Mouse (Mus musculus) frontal cortex, postnatal 10 days (tissue): ENCODE measurements around the gene Rtp4.
A peak's percentile ranks its signal among the peaks of the same experiment; 100 is the strongest.

Experiments
- DNase-seq, 2 experiments: peaks; one replicate each; pipeline ENCODE4 v3.0.0; 2022; ENCODE audit warnings: low spot score in 2 of 2, mixed read lengths in 1 of 2

Rtp4 gene

DNA sequence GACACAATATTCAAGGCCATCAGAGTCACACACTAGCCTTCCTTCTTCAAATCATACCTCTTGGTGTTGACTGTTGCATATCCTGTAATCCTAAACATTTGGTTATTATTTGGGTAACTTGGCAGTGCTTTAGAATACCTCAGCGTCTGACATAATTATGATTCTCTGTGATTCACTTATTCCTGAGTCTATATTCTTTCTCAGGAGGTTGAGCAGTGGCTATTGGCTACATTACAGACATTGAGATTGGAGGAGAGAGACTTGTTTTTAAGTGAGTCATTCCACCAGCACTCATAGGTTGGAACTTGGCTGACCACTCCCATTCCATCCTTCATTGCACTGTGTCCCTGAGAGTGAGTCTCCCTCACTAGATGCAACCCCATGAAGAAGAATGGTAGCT is 6.7 kb upstream of the Rtp4 start:
- DNase-seq = no peak

DNA sequence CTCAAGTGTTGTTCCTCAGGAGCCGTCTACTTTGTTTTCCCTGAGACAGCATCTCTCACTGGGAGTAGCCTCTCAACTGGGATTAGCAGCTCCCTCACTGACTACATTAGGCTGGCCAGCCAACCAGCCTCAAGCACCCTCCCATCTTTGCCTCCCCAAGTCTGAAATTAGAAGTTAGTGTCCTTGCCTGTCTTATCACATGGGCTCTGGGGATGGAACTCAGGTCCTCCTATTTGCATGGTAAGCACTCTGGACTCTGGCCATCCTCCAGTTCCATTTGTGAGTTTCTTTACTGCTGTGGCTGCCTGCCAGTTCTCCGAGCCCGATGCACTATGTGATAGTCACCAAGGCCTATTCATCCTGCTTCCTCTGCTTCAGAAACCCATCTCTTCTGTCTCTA is 4.3 kb upstream of the Rtp4 start:
- no peak for DNase-seq

DNA sequence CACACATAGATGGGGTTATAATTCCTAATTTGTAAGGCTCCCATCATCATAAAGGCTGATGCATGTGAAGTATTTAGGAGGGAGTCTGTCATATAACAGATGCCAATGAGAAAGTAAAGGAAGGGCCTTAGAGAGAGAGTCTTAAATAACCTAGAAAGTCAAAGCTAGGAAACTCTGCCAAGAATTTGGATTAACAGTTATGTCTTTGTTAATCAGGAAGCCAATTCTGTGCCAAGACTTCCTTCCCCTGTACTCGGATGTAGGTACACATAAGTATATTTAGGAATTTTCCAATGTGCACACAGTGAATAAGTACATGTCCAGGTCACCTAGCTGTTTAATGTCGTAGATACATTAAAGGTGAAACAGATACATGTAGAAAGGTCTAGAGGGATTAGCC is 3.5 kb upstream of the Rtp4 start:
- DNase-seq = no peak

DNA sequence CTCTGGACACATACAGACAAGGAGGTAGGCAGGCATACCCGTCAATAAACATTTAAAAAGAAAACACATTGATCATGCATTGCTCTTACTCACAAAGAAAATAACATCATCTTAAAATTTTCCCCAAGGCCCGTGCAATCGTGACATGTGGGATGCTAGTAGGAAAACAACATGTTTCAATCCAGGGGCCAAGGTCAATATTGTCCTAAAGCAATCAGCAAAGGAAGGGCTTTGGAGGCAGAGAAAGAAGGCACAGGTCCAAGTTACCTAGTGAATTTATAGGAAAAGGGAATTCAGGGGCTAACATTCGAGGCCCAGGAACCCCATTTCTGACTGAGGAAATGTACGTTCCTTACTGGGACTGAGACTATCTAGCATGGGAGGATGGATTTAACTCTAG is 2.9 kb upstream of the Rtp4 start:
- no peak for DNase-seq

DNA sequence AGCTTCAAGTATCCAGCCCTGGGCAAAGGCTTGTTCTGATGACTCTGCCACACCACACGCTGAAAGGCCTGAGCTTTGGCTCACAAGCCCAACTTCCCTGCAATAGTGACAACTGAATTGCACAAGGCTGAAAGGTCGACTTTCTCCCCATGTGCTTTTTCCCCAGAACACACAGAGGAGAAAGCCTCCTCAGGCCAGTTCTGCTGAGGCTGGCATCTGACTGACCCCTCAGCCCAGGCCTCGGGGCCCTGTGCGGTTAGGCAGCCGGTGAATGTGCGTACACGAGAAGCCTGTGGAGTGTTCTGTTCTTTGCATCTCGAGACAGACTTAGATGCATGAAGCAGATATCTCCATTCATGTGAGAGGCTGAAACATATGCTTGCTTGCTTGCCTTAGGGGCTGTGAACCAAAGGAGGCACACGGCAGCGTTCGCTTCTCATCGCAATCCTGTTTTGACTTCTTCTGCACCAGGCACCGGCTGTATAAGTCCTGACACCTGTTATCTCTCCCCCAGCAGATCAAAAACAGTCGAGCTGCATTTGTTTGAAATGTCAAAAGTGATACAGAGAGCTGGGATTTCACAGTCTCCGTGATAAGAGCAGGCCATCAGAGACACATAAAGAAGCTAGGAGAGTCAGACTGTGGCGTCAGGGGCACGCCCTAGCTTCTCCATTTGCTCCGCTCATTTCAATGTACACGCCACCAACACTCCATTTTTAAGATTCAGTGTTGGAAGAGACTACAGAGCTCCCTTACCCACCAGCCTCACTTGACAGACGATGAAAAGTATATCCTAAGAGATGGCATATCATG is 2.1 kb upstream of the Rtp4 start:
- no peak for DNase-seq

DNA sequence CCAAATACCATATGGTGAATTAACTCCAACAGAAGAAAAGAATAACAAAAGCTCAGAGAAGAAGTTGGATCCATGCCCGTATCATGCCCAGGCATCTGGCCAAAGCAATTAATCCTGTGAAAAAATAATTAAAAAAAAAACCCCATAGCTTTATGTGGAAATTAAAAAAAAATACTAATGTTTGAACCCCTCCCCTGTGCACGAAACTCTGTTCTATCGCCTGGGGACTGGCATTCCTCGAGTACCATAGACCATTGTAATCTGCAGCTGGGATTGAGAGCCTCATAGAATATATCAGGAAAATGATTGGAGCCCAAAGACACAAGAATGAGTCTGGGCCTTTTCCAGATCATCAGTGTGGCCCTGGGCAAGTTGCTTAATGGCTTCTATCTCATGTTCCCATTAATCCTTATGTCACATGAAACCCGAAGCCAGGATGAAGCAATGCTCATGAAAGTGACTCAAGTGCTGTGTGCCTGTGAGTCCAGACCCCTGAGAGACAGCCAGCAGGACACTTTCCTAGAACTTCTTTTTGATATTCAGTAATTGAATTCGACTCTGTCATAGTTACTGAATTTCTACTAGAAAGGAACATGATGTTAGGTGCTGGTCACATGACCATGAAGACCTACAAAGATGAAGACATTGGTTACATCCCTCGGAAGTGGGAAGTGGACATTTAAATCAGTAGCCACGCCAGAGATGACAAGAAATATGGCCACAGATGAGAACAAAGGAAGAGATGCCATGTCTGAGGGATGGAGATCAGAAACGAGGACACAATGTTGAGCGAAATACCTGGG is 1.3 kb upstream of the Rtp4 start:
- DNase-seq = no peak

DNA sequence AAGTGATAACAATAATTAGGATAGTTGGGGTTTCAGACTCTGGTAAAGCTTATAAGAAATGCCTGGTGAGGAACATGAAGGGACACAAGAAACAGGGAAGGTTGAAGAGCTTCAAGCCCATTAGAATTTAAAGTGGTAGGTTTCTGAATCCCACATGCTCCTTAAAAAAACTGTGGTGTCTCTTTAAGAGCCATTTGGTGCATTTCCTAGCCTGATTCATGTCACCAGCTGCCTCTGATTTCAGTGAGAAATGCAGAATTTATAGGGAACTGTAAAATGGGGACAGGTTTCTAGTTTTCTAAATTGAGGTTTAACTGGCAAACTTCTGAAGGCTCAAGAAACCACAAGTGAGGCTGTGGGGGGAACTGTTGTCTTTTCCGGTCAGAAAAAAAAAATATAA is 320 bp upstream of the Rtp4 start:
- DNase-seq = no peak

DNA sequence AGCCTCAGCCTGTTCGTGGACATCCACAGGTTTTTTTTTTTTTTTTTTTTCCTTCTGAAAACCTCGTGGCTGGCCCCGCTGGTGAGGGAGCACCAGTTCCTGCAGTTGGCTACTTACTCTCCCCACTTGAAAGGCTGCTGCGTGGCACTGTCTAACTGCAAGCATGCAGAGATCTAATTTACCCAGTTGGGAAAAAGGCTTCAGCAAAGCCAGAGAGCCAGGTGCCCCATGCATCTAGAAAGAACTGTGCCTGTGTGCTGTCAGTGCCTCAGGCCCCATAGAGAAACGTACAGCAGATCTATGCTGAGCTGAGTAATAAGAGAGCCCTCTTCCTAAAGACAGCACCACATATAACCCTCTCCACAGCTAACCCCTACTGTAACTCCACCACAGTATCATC is 1.0 kb downstream of the Rtp4 start:
- no peak for DNase-seq

DNA sequence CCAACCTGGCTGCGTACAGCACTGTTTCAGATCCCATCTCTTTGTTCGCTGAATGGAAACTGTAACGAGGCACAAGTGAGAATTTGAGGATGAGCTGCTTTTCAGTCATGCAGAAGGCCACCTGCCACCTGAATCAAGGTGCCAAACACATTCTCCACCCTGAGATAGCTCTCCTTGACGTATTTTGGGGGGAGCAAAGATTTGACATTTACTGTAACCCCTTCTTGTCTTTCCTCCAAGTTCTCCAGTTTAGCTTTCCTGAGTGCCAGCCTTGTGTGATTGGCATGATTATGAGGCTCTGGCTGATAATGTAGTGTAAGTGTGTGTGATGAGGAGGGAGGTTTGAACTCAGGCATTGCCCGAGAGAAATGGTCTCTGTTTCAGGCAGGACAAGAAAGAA is 2.0 kb downstream of the Rtp4 start:
- no peak for DNase-seq

DNA sequence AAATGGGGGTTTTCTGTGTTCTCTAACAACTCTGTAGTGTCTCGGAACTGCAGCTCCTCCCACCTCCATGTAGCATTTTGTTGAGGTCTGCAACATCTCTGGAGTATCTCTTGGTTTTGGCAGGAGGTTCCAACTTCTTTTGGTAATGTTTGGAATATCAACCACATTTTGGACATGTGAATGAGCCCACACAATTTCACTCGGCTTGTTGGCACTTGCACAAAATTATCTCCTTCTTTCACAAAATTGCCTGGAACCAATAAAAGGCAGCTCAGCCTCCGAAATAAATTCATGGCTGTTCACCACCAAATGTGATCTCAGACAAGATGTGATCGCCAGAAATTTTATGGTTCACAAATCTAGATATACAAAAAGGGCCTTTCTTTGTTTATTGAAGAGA is 9.1 kb downstream of the Rtp4 start:
- no peak for DNase-seq

DNA sequence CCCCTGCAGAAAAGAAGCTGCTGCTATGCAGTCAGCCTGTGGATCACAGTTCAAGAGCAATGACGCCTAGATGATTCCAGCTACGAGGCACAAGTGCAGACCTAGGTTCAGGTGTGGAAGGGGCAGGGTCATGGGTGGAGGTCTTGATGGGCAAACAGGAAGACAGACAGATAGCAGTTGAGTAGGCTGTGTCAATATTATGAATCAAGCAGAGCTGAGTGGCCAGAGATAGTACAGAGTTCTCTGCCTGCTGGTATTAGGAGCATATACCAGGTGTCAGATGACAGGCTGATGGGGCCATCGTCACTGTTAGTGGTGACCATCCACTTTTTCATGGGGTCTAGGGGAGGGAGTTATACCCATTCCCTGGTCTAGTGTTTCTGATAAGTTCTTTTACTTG is 13.6 kb downstream of the Rtp4 start:
- DNase-seq = no peak

DNA sequence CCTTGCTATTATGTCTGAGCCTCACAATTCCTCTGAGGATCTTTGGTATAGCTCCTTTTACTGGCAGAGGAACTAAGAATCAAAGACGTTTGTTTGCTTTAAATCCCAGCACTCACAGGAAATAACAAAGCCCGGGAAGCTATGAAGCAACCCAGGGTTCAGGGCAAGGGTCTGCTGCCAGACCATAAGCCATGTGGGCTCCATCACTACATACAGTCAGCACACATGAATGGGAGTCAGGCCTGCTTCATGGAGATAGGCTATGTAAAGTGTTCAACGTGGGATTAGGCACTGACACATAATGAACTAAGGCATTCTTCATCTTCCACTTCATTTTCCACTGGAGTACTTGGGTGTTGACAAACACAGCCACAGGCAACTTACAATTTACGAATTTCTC is 21.0 kb downstream of the Rtp4 start:
- no peak for DNase-seq

DNA sequence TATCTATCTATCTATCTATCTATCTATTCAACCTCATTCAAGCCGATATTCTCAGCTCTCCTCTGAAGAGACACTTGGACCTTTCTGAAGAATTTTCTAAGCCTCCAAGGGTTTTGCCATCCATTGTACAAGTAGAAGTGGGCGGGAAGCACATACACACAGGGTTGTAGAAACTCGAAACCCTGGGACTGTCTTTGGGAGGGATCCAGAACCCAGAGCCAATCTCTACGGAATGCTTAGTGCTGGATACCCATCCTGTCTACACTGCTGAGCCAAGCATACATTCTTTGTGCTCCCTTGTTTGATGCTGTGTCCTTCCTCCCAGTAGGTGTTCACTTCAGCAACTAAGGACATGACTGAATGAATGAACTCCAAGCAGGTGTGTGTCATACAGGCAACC is 22.8 kb downstream of the Rtp4 start:
- DNase-seq = no peak

DNA sequence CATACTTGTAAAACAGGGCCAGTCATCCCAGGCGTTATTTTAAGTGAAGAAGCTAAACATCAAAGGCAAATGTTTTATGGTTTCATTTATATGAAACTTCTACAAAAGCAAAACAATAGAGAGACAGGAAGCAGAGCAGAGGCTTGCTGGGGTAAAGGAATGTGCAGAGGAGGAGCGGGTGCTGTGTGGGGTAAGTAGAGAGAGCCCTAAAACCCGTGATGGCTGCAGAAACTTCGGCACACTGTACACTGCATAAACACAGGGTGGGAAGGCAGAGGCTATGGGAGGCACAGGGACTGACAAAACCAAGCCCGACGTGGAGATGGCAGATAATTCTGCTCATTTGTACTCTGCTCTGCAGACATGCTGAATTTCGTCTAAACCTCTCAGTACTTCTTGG is 24.3 kb downstream of the Rtp4 start:
- DNase-seq = no peak

DNA sequence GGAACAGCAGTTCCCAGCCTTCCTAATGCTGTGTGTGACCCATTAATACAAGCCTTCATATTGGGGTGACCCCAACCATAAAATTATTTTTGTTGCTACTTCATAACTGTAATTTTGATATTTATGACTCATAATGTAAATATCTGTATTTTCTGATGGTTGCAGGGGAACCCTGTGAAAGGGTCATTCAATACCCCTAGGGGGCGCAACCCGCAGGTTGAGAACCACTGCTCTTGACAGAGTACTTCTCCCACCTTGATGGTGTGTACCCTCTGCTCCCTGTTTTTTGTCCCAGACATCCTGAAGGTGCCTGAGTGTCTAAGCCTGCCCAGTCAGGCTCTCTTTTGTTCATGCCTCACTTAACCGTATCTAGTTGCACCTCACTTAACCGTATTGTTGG is 27.7 kb downstream of the Rtp4 start:
- DNase-seq = no peak

DNA sequence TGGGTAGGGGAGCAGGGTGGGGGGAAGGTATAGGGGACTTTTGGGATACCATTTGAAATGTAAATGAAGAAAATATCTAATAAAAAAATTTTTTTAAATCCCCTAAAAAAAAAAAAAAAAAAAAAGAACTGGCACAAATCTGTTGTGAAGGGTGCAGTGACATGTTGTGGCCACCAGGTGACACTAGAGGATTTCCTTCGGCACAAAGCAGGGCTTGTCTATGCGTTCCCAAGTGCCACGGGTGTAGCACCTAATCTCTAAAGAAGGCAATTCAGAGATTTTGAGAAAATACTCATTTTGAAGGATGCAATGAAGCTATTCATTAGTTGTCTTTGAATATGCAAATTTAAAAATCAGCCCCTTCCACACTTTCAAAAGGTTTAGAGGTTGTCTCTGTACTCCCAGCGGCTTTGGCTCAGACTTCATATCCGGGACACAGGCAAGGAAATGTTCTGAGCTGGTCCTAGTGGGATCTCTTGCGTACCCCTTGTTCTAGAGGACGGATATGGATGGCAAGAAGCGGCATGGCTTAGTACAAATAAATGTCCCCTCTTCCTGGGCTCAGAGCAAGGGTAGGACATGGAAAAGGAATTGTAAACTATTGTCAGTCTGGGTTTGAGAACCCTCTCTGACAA is 30.4 kb downstream of the Rtp4 start:
- DNase-seq = peak; percentile 35 to 63

DNA sequence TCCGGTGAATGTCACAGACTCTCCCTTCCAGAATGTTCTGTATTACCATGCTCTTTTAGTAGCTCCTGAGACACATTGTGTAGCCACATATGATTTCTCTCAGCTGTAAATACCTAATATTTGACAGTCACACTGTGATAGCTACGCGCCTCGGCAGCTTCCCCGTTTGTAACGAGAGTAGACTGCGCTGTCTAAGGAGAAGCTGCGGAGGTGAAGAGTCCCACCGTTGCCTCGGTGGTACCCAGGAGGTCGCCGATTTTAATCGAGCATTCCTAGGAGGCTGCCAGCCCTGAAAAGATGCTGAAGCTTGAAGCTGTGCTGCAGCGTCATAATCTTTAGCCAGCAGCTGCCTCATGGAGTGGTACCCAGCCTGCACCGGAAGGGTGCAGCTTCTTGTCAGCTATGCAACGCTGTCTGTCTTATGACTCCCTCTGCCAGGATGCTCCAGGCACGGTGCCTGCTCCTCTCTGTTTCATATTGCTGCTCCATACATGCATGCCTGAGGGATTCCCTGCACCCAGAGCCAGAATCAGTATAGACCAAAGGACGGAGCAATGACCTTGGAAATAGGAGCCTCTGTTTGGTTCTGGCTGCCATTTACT is 31.0 kb downstream of the Rtp4 start:
- DNase-seq = peak in 1 of 2 experiments; percentile 6

DNA sequence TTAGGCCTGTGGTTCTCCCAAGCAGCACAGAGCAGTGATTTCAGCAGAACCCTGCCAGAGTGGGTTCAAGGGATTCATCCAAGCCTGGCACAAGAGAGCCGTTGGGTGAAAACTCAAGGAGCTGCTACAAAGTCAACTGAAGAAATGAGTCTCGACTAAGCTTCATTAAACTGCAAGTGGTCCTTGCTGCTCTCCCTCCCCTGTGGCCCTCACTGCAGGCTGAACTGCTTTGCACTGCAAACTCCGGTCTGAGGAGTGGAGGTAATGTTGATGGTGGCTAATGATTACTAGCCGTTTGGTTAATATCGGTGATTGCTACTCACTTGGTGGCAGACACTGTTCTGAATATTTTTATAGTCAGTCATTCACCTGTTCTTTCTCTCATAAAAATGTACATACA is 34.6 kb downstream of the Rtp4 start:
- no peak for DNase-seq

DNA sequence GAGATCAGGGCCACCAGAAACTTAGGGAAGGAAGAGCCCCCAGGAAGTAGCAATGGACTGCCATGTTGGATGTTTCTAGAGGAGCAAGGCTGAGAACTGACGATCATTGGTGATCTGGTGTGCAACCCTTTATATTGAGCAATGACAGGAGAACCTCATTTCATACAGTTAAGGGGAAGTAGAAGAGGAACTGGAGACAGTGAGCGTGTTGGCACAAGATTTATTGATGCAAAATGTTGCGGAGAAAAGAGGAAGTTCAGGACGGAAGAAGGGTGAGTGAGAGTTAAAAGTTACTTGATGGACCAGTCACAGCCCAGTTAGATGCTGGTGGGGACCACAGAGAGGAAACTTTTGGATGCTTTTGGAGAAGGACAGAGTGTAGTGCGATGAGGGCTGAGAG is 37.1 kb downstream of the Rtp4 start:
- DNase-seq = no peak

DNA sequence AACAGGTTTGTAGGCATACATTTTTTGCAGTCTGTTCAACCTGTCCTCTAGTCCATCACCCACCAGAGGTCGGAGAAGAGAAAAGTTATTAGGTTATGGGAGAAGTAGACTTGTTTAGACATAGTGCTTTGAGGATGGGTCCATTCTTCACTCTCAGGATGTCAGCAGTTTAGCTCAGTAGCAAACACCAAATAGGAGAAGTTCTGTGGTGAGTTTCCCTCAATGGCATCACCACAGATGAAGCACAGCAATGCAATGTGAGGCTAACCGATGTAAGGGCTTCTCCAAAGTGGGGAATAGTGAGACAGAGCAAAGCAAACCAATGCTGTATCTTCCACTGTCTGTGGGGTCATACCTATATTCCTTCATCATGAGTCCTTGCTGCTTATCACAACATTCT is 37.6 kb downstream of the Rtp4 start:
- DNase-seq = no peak

DNA sequence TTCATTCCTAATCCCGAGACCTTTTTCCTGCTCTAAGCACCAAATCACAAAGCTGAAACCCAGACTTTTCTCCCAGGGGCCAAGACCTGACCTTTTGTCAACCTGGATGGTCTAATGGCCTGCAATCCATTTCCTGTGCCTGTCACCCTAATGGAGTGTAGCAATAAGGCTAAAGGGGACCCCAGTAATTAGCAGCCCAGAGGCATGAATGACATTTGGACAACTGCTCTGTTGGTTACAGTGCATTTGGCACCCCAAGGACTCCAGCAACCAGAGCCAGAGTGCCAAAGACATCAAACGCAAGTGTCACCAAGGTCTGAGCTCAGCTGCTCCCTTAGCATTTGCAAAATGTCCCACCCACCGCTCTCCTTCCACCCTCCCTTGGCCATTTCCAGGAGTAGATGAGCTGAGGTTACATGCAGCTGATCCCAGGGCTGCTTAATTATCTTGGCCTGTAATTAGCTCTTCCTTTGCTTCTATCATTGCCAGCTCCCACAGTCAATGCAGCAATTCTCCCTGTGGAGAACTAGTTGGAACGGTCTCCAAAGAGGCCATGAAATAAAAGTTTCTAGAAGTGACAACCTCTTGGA is 48.4 kb downstream of the Rtp4 start:
- no peak for DNase-seq

DNA sequence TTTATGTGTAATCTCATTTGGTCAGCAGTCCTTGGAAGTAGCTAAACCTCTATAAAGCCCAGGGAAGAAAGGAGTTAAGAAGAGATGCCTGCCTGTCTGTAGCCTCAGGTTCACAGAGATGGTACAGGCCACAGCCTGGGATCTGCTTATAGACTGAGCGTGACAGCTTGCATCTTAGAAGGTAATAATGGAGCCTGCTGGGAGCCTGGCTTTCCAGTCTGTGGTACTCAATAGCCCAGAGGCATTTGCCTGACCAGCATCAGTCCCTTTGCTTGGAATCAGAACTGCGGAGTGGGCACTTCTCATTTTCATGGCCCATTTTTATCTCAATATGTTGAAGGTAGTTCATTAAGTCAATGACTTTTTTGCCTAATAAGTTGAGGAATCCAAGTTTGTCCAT is 54.5 kb downstream of the Rtp4 start:
- no peak for DNase-seq
